Mouse (Mus musculus): ENCODE data around the gene Nrp1.
A peak's percentile ranks its signal among the peaks of the same experiment; 100 is the strongest.

The Nrp1 gene

DNA sequence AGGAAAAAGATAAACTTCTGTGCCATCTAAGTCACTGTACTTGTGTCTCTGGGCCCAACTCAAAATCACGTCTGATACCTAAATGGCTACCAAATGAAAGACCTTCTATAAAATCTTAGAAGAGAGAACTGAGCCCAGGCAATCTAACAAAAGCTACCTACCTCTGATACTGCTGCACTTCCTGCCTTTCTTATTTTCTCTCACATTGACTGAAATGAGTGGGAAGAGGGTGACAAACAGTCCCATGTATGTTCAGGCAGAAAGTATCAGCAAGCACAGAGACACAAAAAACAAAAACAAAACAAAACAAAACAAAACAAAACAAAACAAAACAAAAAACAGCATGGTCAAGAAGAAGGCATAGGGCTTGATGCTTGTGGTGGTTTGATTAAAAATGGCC lies 153.3 kb downstream of the Nrp1 start:
- no peak for DNase-seq

DNA sequence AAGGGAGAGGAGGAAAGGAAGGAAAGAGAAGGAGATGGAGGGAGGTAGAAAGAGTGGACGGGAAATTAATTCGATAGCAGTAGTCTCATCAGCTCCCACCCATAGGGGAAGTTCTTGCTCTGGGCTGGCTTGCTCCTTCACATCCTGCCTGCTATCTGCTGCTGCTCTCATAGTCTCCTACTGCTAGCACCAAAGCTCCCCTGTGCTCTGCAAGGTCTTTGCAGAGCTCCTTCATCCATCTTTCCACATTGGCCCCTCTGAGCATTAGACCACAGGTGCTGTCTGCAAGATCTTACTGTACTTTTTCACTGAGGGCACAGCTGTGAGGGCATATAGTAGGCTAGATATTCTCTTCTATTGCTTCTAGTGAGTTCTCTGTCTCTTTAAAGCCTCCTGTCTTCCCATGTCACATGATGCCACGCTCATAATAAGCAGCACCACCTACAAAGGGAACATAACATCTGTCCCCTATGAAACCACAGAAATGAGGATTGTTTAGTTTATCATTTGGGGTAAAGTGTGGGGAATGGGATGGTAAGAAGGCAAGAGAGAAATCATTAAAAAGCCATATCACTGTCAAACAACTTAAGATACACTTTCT lies 158.5 kb downstream of the Nrp1 start:
- peak; percentile 24 for DNase-seq

DNA sequence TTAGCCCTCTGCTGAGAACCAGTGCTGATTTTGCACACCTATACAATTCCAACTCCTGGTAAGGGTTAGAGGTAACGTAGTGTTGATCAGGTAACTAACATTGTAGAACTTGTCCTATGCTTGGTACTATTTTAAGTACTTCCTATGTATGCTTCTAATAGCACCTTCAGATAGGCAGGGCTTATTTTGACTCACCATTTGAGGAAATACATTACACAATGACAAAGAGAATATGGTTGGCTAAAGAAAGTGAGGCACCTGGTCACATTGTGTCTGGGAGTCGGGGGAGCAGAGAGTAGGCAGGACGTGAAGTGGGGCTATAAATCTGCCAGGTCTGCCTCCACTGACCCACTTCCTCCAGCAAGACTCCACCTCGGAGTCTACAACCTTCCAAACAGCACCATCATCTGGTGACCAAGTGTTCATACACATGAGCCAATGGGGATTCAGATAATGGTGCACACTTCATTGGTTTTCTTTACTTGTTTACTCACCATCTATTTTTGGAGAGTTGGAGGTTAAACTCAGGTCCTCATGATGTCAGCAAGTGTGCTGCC lies 159.2 kb downstream of the Nrp1 start:
- no peak for DNase-seq

DNA sequence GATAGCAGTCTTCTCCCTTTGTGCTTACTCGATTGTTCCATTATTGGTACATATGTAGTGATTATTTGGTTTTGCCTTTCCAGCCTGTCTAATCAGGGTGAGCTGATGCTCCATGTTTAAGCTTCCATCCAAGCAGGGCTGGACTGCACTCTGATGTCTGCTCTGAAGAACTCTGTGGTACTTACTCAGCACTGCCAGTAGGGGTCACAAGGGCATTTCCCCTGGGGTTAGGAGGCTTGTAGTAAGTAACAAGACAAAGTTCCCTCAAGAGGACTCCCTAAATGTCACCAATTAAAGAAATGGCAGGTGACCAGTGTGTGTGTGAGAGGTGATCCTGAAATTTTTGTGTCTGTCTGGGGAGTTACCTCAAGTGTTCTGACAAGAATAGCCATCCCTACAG lies 161.0 kb downstream of the Nrp1 start:
- DNase-seq = peak; percentile 64

DNA sequence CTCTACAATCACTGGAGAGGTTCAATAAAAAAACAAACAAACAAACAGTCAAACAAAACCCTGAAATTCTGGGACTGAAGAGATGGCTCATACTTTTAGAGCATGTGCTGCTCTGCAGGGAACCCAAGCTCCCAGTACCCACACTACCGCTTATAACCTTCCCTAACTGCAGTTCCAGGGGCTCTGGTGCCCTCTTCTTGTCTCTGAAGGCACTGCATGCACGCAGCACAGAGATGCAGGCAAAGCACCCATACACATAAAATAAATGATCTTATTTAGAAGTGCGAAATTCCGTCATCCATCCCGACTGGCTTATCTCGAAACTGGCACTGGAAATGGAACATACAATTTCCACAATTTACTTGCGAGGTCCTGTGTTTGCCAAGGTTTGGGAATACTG lies 165.4 kb downstream of the Nrp1 start:
- DNase-seq = peak; percentile 67

DNA sequence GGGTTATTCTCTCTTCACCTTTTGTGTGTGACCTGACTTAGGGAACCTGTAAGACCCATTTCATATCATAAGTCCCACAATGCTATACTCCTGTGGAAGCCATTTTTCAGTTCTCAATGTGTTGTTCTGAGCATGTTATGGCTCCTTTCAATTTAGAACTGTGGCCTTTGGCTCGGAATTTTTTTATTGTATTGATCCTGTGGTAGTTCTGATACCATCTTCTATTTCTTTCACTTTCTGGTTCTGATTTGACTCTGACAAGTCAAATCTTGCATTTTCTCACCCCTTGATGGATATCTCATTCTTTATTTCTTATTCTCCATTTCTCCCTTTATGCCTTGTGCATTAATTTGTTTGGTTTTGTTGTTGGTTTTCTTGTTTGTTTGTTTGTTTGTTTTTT lies 167.5 kb downstream of the Nrp1 start:
- no peak for DNase-seq

DNA sequence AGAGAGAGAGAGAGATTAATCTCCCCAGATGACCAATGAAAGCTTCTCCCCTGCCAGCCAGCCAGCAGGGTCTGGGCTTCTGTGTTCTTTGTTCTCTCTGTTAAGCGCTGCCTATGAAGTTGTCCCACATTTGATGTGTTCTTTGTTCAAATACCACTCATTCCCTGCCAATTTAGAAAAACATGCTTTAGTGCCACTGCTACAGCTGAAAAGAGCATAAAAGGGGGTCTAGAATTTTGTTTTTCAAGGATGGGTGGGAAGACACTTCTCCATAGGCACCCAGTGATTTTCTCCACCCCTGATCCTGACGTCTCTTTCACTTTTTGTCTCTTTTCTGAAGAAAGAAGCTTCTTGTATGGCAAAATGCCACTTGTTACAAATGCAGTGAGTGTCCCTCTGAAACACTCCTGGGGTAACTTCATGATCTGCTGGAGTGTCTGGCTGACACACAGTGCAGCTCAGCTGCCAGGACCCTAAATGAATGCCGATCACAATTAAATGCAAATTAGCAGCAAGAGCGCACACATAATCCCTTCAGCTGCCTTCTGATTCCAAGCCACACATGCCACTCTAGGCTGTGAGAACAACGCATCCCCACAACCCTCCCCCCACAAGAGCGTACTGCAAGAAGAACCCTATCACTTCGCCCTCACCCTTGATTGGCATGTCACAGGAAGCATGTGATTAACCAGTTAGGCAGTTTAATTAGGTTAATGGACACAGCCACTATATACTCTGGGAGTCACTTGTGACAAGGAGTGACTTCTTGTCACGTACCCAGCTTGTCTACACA lies 170.4 kb downstream of the Nrp1 start:
- DNase-seq = no peak

DNA sequence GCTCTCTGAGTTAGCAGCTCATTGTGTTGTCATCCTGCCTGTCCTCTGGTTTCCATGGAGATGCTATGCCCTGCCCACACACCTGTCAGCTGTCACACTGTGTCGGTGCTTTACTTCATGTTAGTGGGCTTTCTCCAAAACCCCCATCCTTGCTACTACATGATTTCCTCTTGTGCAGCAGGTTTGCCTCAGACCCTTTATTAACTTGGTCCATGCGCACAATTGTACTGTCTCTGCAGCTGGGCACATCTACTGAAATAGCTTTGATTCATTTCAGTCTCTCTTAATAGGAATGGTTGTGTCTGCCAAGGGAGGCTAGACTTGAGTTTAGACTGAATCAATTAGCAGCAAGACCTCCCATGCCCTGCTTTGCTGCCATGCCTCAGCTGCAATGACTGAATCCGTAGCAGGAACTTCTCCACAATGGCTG lies 176.1 kb downstream of the Nrp1 start:
- DNase-seq = peak; percentile 64

DNA sequence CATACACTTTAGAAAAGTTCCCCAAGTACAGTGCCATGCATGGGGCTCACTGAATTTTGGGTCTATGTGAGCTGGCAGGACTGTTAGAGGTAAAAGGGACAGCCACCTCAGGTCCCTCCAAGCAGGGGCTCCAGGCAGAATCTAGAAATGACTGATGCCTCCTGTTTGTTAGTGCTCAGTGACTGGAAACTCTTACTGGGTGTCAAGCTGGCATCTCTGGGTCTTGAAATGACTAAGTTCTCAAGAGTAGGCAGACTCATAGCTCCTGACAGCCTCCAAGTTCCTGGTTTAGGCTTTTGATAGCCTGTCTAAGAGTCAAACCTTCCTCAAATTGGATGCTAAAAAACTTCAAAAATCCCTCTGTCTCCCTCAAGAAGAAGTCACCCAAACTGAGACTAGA lies 177.3 kb downstream of the Nrp1 start:
- no peak for DNase-seq

DNA sequence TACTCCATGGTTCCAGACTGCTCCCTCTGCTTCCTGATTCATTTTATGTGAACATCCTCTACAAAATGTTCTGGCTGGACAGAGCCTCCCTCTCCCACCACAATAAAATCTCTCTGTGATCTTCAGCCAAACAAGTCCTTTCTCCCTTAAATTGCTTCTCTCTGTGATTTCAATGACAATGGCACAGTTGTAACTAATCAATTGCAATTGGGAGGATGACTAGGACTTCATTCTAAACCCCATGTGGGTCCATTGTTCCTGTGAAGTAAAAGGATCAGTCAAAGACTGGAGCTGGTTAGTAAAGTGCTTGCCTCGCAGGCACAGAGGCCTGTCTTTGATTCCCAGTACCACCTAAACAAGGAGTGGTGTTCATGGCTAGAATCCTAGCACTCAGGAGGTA lies 180.0 kb downstream of the Nrp1 start:
- no peak for DNase-seq

DNA sequence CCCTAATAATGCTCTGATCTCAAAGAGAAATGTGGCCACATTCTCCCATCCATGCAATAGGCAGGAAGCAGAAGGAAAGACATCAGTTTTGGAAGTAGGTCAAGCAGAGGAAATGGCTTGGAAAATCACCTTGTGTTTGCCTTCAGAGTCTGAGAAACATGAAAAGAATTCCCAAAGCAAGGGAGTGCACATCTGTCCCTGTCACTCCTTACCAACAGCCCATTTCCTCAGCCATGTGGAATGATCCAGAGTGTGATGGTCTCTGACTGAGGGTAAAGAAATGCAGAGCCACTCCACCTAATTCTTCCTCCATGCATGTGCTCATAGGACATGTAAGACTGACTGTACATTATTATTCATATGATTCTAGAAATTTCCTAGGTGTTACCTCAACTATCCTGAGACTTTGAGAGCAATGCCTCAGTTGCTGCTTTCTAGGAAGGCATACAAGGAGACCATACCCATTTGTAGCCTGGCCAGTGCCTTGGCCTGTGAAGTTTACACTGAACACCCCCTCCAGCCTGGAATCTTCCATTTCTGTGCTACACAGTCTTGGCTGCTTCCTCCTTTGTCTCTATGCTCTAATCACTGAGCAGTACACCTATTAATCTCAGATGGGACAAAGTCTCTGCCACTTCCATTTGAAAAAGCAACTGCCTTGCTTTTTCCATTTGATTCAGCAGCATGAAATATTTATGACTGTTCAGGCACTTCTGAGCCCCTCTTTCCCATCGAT lies 183.1 kb downstream of the Nrp1 start:
- DNase-seq = no peak

DNA sequence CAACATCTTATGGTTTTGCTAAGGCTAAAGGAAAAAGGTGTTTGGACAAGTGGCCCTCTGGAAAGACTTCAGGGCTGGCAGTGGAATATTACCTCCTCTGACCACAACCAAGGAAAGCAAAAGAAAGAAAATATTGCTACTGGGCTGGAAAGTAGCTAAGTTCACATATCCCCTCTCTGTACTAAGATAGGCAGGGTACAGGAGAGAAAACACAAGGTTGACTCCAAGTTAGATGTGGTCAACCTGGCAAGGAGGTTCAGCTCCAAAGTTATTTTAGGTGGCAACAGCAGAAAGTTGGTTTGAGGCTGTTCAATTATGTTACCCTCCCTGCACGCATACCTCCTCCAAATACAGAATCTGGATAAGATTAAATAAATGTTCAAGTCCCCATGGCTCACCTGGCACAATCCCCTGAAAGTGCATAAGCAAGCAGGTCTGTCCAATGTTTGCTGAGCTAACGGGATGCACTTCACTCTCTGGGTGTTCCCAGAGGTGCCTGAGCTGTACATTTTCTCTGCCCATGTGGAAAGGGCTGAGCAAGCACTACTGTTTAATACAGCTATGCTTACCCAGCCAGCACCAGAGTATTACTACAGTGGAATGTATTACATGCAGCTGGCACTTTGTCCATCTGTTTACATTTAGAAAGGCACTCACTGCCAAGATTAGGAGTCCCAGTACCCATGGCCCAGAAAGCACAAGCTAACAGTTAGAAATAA lies 185.9 kb downstream of the Nrp1 start:
- no peak for DNase-seq

DNA sequence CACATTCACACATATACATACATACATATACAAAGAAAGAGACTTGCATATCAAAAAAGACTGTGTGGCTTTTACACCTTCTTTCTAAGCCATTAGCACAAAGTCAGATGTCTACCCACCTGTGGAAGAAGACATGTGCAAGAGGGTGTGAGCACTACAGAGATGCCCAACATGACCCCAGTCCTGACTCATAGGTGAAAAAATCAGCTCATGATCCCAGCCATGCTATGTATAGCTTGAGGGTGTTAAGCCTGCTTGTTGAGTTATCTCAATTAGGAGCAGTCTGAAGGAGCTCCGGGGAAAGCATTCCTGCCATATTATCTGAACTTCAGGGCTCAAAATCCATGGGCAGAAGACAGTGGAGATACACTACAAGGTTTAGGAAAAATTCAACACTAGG lies 187.9 kb downstream of the Nrp1 start:
- DNase-seq = no peak

DNA sequence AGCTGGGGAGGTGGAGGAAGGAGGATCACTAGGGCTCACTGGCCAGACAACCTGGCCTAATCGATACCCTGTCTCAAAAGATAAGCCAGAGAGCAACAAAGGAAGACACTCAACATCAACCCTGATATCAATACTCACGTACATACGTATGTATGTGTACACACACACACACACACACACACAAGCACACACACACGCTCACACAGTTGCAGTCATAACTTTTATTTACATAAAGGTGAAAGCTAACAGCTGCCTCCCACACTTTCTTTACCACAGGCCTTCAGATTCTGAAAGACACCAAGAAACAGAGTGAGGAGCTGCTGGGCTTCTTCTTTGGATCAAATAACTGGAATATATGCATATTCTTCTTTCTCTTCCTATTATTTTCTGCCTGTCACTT lies 189.0 kb downstream of the Nrp1 start:
- no peak for DNase-seq

DNA sequence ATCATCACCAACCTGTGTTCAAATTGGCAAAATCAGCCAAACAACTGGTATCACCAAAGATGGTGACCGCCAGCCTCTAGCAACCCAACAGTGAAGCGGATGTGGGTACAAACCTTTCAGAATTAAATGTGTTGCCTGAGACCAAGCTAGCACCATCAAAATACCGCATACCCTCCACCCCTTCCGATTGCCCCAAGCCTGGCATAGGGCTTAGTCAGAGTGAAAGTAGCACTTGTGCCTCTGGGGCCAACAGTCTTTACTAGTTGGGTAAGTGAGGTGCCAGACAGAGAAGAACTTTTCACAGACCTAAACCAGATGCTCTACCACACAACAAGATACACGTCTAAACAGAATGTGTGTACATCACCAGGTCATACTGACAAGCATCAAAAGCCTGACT lies 191.3 kb downstream of the Nrp1 start:
- no peak for DNase-seq

DNA sequence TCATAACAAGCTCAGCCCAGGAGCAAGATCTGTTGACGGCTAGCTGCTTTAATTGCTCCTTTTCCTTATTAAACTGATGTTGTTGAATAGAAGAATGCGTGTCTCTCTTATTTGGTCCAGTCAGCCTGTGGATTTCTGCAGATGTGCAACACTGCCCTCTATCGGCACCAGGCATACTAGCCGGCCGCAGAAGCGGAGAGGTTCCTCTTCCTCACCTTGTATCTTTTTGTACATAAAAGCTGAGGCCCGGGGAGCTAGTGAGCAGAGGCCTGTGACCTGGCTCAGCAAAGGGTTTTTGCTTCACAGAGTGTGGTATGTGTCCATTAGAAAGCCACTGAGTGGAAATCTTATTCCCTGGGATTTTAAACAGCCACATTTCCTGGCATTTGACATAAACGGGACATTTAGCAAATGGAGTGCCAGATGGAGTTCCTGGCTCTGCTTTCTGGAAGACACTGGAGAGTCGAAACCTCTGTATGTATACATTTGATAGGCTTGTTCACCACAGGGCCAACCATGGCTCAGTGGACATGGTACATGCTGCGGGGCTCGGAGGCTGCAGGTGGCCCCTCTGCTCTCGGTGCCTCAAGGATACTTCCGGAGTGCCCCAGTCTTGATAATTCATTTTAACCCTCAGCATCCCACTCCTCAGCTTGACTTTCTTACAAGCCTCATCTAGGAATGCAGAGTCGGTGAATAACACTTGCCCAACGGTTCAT lies 193.2 kb downstream of the Nrp1 start:
- peak; percentile 87 for DNase-seq

All from thymus, postnatal 4 days (tissue).